In the genomic region with DNA sequence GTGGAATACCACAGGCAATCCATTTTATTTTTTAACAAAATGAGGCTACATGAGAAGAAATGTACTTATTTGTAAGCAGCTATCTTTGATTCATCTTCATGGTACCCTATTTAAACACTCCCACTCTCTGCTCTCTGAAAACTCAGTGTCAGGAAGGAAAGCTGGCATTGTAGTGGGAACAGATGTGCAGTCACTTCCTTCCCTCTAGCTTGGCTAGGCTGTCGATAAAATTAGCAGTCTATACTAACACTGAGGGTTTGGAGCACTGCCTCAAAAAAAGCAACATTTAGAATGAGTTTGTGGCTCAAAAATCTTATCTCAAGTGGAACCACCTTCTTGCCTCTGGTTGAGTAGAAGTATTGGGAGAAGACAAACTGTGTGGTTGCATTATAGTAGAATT, we compare ENCODE assay signal across 16 mouse cellular contexts.
DNase-seq lines count a peak whose midpoint lies in the region; ATAC-seq lines count a peak whose summit lies in the region.
"Had no signal": no experiment of that assay in that cellular context is flagged by ENCODE, and none has a peak within 500 bp of the region (broad histone marks: within the 10 kb centered on the region; RNA-seq: fewer than 3 reads in every experiment).

No protein-coding gene starts in this region.

- peak; percentile 82 to 89 for DNase-seq in frontal cortex, adult 2 months (ENCODE audit: extremely low spot score in 1 of 2, low spot score in 1 of 2)
- no peak for DNase-seq in frontal cortex, postnatal 14 days (ENCODE audit: low spot score in 2 of 2)
- peak; percentile 95 for DNase-seq in brain, adult 2 months (ENCODE audit: low read depth, low spot score)
- peak; percentile 76 to 81 for DNase-seq in left cerebral cortex, adult 9 months (ENCODE audit: low spot score in 2 of 2)
- DNase-seq in adrenal gland, adult 18-20 months (ENCODE audit: low spot score in 2 of 2), result no peak
- no peak for DNase-seq in natural killer cell, adult 2 months (ENCODE audit: low spot score in 2 of 2)
- DNase-seq in heart, adult 11 months, result no peak
- DNase-seq: cerebellum, adult 11 months; cerebellum, postnatal 25 days; gastrocnemius, postnatal 10 days; kidney, adult 8-10 months; kidney, postnatal 25 days; midbrain, embryonic 14.5 days had no signal

- 0 out of 2 replicates have a peak, but pooled peaks have one; percentile 25 for ATAC-seq in common myeloid progenitor, adult 5-6 weeks (replicated peaks; ENCODE audit: low read depth, poor library complexity, severe bottlenecking)
- ATAC-seq: inflammation-experienced regulatory T-cells, adult 6 months; liver, embryonic 12.5 days had no signal

Comparison
In these comparisons a context has a peak if more than half of its experiments do, and no peak if none do; other contexts are left out.
1. DNase-seq: peak in frontal cortex, adult 2 months (2 of 2), brain, adult 2 months (single experiment) and left cerebral cortex, adult 9 months (2 of 2); none in frontal cortex, postnatal 14 days (0 of 2), adrenal gland, adult 18-20 months (0 of 2), natural killer cell, adult 2 months (0 of 2) and heart, adult 11 months (single experiment).